In the genomic region with DNA sequence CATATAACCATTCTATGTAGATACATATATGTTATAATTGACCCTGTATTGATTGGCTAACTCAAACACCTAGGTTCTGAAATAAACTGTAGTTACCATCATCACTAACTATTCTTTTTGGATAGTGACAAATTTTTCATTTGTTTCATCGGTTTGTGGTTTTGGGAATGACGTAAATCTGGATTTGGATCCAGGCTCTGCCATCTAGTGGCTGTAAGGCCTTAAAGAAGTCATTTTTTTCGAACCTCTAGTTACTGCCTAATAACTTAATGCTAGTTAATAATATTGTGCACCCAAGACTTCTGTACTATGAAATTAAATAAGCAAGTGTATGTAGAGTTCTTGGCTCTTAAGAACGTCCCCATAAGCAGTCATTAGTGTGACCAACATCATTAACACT, we compare ENCODE assay signal across 22 mouse cellular contexts. TPM values are rescaled to one million over a fixed set of nuclear protein-coding genes. Genes with fewer than 3 reads are reported as not detected.
A peak's percentile ranks its signal among the peaks of the same experiment; 100 is the strongest.
DNase-seq lines count a peak whose midpoint lies in the region; ATAC-seq and TF ChIP-seq lines count a peak whose summit lies in the region.
"Had no signal": no experiment of that assay in that cellular context is flagged by ENCODE, and none has a peak within 500 bp of the region (broad histone marks: within the 10 kb centered on the region; RNA-seq: fewer than 3 reads in every experiment).

No protein-coding gene starts in this region.

- no peaks in the 10 kb centered on the region for H3K36me3 ChIP-seq in heart, postnatal 0 days (replicated peaks; ENCODE audit: control insufficient read depth, insufficient read depth, low read length)
- no peaks in the 10 kb centered on the region for H3K36me3 ChIP-seq in heart, embryonic 10.5 days
- H3K36me3 ChIP-seq in liver, postnatal 0 days (replicated peaks; ENCODE audit: insufficient read depth, low read length), result no peaks in the 10 kb centered on the region
- no peaks in the 10 kb centered on the region for H3K36me3 ChIP-seq in liver, embryonic 11.5 days (ENCODE audit: control insufficient read depth, insufficient read depth, low read length)
- H3K36me3 ChIP-seq: embryonic facial prominence, embryonic 13.5 days; hindbrain, embryonic 12.5 days; kidney, embryonic 15.5 days; liver, embryonic 12.5 days; lung, embryonic 15.5 days; midbrain, embryonic 12.5 days; neural tube, embryonic 15.5 days had no signal

- no peaks in the 10 kb centered on the region for H3K4me1 ChIP-seq in heart, postnatal 0 days (ENCODE audit: control insufficient read depth, insufficient read depth)
- H3K4me1 ChIP-seq in heart, embryonic 10.5 days, result no peaks in the 10 kb centered on the region
- H3K4me1 ChIP-seq in liver, postnatal 0 days (ENCODE audit: insufficient read depth), result no peaks in the 10 kb centered on the region
- no peaks in the 10 kb centered on the region for H3K4me1 ChIP-seq in liver, embryonic 11.5 days (replicated peaks; ENCODE audit: control insufficient read depth, insufficient read depth, low read length)
- H3K4me1 ChIP-seq: embryonic facial prominence, embryonic 13.5 days; hindbrain, embryonic 12.5 days; kidney, embryonic 15.5 days; liver, embryonic 12.5 days; lung, embryonic 15.5 days; midbrain, embryonic 12.5 days; neural tube, embryonic 15.5 days had no signal

- no peaks in the 10 kb centered on the region for H3K27me3 ChIP-seq in heart, postnatal 0 days (ENCODE audit: control insufficient read depth, insufficient read depth, low read length)
- no peaks in the 10 kb centered on the region for H3K27me3 ChIP-seq in heart, embryonic 10.5 days (ENCODE audit: insufficient read depth, poor library complexity, severe bottlenecking)
- H3K27me3 ChIP-seq in liver, postnatal 0 days (ENCODE audit: insufficient read depth, low read length), result no peaks in the 10 kb centered on the region
- H3K27me3 ChIP-seq in liver, embryonic 11.5 days (replicated peaks; ENCODE audit: control insufficient read depth, insufficient read depth, low read length), result no peaks in the 10 kb centered on the region
- H3K27me3 ChIP-seq: embryonic facial prominence, embryonic 13.5 days; hindbrain, embryonic 12.5 days; kidney, embryonic 15.5 days; liver, embryonic 12.5 days; lung, embryonic 15.5 days; midbrain, embryonic 12.5 days; neural tube, embryonic 15.5 days had no signal

- no peak overlapping the region for H3K27ac ChIP-seq in heart, postnatal 0 days (ENCODE audit: low read depth)
- H3K27ac ChIP-seq in heart, embryonic 10.5 days, result no peak overlapping the region
- no peak overlapping the region for H3K27ac ChIP-seq in liver, postnatal 0 days (ENCODE audit: low read depth)
- no peak overlapping the region for H3K27ac ChIP-seq in liver, embryonic 11.5 days (ENCODE audit: low read depth, low read length)
- H3K27ac ChIP-seq: embryonic facial prominence, embryonic 13.5 days; hindbrain, embryonic 12.5 days; kidney, embryonic 15.5 days; liver, embryonic 12.5 days; lung, embryonic 15.5 days; macrophage; midbrain, embryonic 12.5 days; neural tube, embryonic 15.5 days had no signal

- TF ChIP-seq EP300 in heart, postnatal 0 days (IDR thresholded peaks at IDR 0.05; ENCODE audit: low read depth), result no peak
- no peak for TF ChIP-seq EP300 in liver, postnatal 0 days (IDR thresholded peaks at IDR 0.05; ENCODE audit: low read depth)

- no peaks in the 10 kb centered on the region for H3K9me3 ChIP-seq in heart, postnatal 0 days (replicated peaks; ENCODE audit: control insufficient read depth, low read length)
- no peaks in the 10 kb centered on the region for H3K9me3 ChIP-seq in heart, embryonic 10.5 days
- no peaks in the 10 kb centered on the region for H3K9me3 ChIP-seq in liver, postnatal 0 days (ENCODE audit: low read length)
- no peaks in the 10 kb centered on the region for H3K9me3 ChIP-seq in liver, embryonic 11.5 days (ENCODE audit: control insufficient read depth, low read length)
- H3K9me3 ChIP-seq: embryonic facial prominence, embryonic 13.5 days; hindbrain, embryonic 12.5 days; kidney, embryonic 15.5 days; liver, embryonic 12.5 days; lung, embryonic 15.5 days; midbrain, embryonic 12.5 days; neural tube, embryonic 15.5 days had no signal

- no peak for DNase-seq in heart, postnatal 0 days (ENCODE audit: low spot score)
- no peak for DNase-seq in heart, embryonic 10.5 days (ENCODE audit: low spot score)
- no peak for DNase-seq in liver, postnatal 0 days
- DNase-seq in liver, embryonic 11.5 days (ENCODE audit: low spot score), result no peak
- DNase-seq in NIH3T3 (ENCODE audit: low read depth) (peak; percentile 30), adipocyte (ENCODE audit: low spot score) (peak; percentile 32)
- no peak for DNase-seq in urinary bladder, postnatal 36 days (ENCODE audit: low spot score in 2 of 2)
- DNase-seq: adrenal gland, postnatal 36 days; cerebellum, adult 9-10 months; heart, adult 18-20 months; right cerebral cortex, postnatal 14 days; spleen, adult 18-20 months; thymus, postnatal 36 days had no signal

- ATAC-seq in heart, postnatal 0 days (ENCODE audit: insufficient read depth, low read depth), result no peak
- ATAC-seq in liver, postnatal 0 days, result no peak
- no peak for ATAC-seq in liver, embryonic 11.5 days (replicated peaks; ENCODE audit: low FRiP score)
- ATAC-seq: intestine, embryonic 16.5 days; liver, embryonic 12.5 days had no signal

- 53% methylated on average over 4 of the region's 4 CpGs for WGBS in heart, postnatal 0 days
- WGBS in heart, embryonic 10.5 days, result 69% methylated on average over 4 of the region's 4 CpGs
- WGBS in liver, postnatal 0 days (ENCODE audit: insufficient replicate concordance), result 55% methylated on average over 4 of the region's 4 CpGs
- 61% methylated on average over 4 of the region's 4 CpGs for WGBS in liver, embryonic 11.5 days

- no peak overlapping the region for H3K9ac ChIP-seq in heart, postnatal 0 days (replicated peaks; ENCODE audit: low read depth, low read length)
- no peak overlapping the region for H3K9ac ChIP-seq in liver, postnatal 0 days (replicated peaks)
- no peak overlapping the region for H3K9ac ChIP-seq in liver, embryonic 11.5 days (ENCODE audit: low read depth, low read length)
- H3K9ac ChIP-seq: embryonic facial prominence, embryonic 13.5 days; hindbrain, embryonic 12.5 days; kidney, embryonic 15.5 days; liver, embryonic 12.5 days; lung, embryonic 15.5 days; midbrain, embryonic 12.5 days; neural tube, embryonic 15.5 days had no signal

- no peak overlapping the region for H3K4me2 ChIP-seq in heart, postnatal 0 days (ENCODE audit: low read depth, low read length)
- H3K4me2 ChIP-seq in liver, postnatal 0 days (ENCODE audit: low read depth, low read length), result no peak overlapping the region
- H3K4me2 ChIP-seq in liver, embryonic 11.5 days, result no peak overlapping the region
- H3K4me2 ChIP-seq: embryonic facial prominence, embryonic 13.5 days; hindbrain, embryonic 12.5 days; kidney, embryonic 15.5 days; liver, embryonic 12.5 days; lung, embryonic 15.5 days; midbrain, embryonic 12.5 days; neural tube, embryonic 15.5 days had no signal

- no peak overlapping the region for H3K4me3 ChIP-seq in heart, postnatal 0 days (ENCODE audit: low read depth, low read length)
- H3K4me3 ChIP-seq in heart, embryonic 10.5 days, result no peak overlapping the region
- H3K4me3 ChIP-seq in liver, postnatal 0 days (ENCODE audit: low read depth, low read length), result no peak overlapping the region
- H3K4me3 ChIP-seq in liver, embryonic 11.5 days (ENCODE audit: low read depth, low read length), result no peak overlapping the region
- H3K4me3 ChIP-seq: embryonic facial prominence, embryonic 13.5 days; hindbrain, embryonic 12.5 days; kidney, embryonic 15.5 days; liver, embryonic 12.5 days; lung, embryonic 15.5 days; midbrain, embryonic 12.5 days; neural tube, embryonic 15.5 days had no signal

- TF ChIP-seq CTCF in heart, postnatal 0 days (IDR thresholded peaks at IDR 0.05; ENCODE audit: low read depth), result 0 out of 2 replicates have a peak, but pooled peaks have one; percentile 2
- TF ChIP-seq CTCF in liver, postnatal 0 days (IDR thresholded peaks at IDR 0.05; ENCODE audit: low read depth), result 0 out of 2 replicates have a peak, but pooled peaks have one; percentile 16

RNA-seq across cellular contexts. Expression of a gene that starts 11.5 kb away (rescaled TPM):
- total RNA-seq in heart, postnatal 0 days (2014; rRNA removed; ENCODE audit: low replicate concordance), result 0.08 TPM in 1 of 2 replicates, not detected in the other
- polyA plus RNA-seq in heart, postnatal 0 days (2015; fragmentation: Nextera tagmentation; extraction: Ambion mirVana), result not detected in 2 replicates
- 0.16 and 0.31 TPM in 2 replicates for polyA plus RNA-seq in heart, embryonic 10.5 days (2016; fragmentation: Nextera tagmentation; extraction: Ambion mirVana)
- polyA plus RNA-seq in liver, postnatal 0 days (2015; fragmentation: Nextera tagmentation; extraction: Ambion mirVana), result not detected in 2 replicates
- polyA plus RNA-seq in liver, embryonic 11.5 days (2014; fragmentation: Nextera tagmentation; extraction: Ambion mirVana), result 0.11 TPM in 1 of 2 replicates, not detected in the other
- total RNA-seq: heart, adult 18-20 months had no signal
- polyA plus RNA-seq: macrophage had no signal

Comparison
In these comparisons a context has a peak if more than half of its experiments do, and no peak if none do; other contexts are left out.
1. DNase-seq: peak in NIH3T3 (single experiment) and adipocyte (single experiment); none in heart, postnatal 0 days (single experiment), heart, embryonic 10.5 days (single experiment), liver, postnatal 0 days (single experiment), liver, embryonic 11.5 days (single experiment) and urinary bladder, postnatal 36 days (0 of 2).